Mouse (Mus musculus): ENCODE results near the gene Vwa3b. TPM values are rescaled to one million over a fixed set of nuclear protein-coding genes. Genes with fewer than 3 reads are reported as not detected.

The Vwa3b gene
- polyA plus RNA-seq, 1 experiment from 2014 or later: not detected

DNA sequence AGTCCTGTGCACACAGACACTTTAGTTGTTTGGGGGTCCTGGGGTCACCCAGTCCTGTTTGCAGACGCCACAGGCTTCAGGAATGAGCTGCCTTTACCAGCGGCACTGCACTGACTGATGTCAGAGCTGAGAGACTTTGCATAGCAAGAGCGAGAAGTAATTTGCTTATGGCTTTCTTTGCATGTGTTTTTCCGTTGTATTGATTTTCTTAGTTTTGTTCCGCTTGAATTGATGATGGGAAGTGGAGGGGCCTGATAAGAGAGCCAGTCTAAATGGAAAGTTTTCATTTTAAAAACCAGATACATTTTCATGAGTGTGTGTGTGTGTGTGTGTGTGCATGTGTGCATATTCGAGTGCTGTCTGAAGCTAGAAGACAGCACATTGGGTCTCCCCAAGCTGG lies 87.4 kb downstream of the Vwa3b start:
- 78% methylated on average over 6 of the region's 6 CpGs for WGBS
- H3K4me3 ChIP-seq (ENCODE audit: low read depth, low read length): no peak overlapping the region
- H3K27ac ChIP-seq (ENCODE audit: low read depth, low read length): no peak overlapping the region
- no peak for DNase-seq (ENCODE audit: low spot score)
- no peaks in the 10 kb centered on the region for H3K9me3 ChIP-seq (ENCODE audit: control insufficient read depth, low read length)
- H3K36me3 ChIP-seq (ENCODE audit: control insufficient read depth, insufficient read depth, low read length): no peaks in the 10 kb centered on the region
- no peaks in the 10 kb centered on the region for H3K4me1 ChIP-seq (replicated peaks; ENCODE audit: control insufficient read depth, insufficient read depth, low read length)
- no peaks in the 10 kb centered on the region for H3K27me3 ChIP-seq (replicated peaks; ENCODE audit: control insufficient read depth, insufficient read depth, low read length)
- H3K9ac ChIP-seq (ENCODE audit: low read depth, low read length): no peak overlapping the region
- H3K4me2 ChIP-seq: no peak overlapping the region
- ATAC-seq (replicated peaks; ENCODE audit: low FRiP score): no peak

DNA sequence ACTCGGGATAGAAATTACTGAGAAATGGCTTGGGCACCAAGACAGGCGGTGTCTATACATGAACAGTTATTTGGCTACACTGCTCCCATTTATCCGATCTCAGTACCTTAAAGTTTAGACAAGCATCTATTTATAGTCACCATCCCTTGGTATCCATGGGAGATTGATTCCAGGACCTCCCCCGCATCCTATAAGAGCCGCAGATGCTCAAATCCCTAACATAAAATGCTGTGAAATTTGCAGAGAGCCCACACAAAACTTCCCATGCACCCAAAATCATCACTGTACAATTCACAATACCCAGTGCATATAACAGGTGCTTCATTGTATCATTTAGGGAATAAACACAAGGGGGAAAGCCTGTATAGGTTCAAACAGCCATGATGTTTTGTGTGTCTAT lies 89.5 kb downstream of the Vwa3b start:
- 88% methylated on average over 5 of the region's 5 CpGs for WGBS
- H3K36me3 ChIP-seq (ENCODE audit: control insufficient read depth, insufficient read depth, low read length): no peaks in the 10 kb centered on the region
- H3K9me3 ChIP-seq (ENCODE audit: control insufficient read depth, low read length): no peaks in the 10 kb centered on the region
- H3K4me1 ChIP-seq (replicated peaks; ENCODE audit: control insufficient read depth, insufficient read depth, low read length): no peaks in the 10 kb centered on the region
- DNase-seq (ENCODE audit: low spot score) (no peak), ATAC-seq (replicated peaks; ENCODE audit: low FRiP score) (no peak)
- H3K4me2 ChIP-seq: no peak overlapping the region
- no peak overlapping the region for H3K4me3 ChIP-seq (ENCODE audit: low read depth, low read length)
- H3K27ac ChIP-seq (ENCODE audit: low read depth, low read length): no peak overlapping the region
- H3K27me3 ChIP-seq (replicated peaks; ENCODE audit: control insufficient read depth, insufficient read depth, low read length): no peaks in the 10 kb centered on the region
- no peak overlapping the region for H3K9ac ChIP-seq (ENCODE audit: low read depth, low read length)

DNA sequence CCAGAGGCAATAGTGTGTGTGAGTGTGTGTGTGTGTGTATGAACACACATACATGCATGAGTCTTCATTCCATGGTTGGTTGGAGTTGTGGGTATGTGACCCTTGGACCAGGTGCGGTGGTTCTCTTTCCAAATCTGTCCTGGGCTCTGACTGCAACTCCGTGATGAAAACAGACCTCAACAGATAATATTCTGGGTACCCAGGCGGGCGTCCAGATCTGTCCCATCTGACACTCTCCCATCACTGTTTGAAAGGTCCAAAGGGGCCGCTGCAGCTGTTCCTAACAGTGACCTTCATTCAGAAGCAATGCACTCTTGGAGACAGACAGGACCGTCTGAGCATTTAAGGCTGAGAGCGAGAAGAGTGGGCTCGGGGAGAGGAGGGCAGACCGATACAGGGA lies 90.2 kb downstream of the Vwa3b start:
- H3K27ac ChIP-seq (ENCODE audit: low read depth, low read length): no peak overlapping the region

GRCm38 (mm10) chr1:37117964-37118363 lies 91.6 kb downstream of the Vwa3b start:
- DNase-seq (ENCODE audit: low spot score) (no peak), ATAC-seq (replicated peaks; ENCODE audit: low FRiP score) (no peak)
- Histone ChIP-seq H3K27ac (ENCODE audit: low read depth, low read length) (no peak overlapping the region), H3K36me3 (ENCODE audit: control insufficient read depth, insufficient read depth, low read length) (no peaks in the 10 kb centered on the region), H3K9me3 (ENCODE audit: control insufficient read depth, low read length) (no peaks in the 10 kb centered on the region), H3K4me2 (no peak overlapping the region), H3K4me3 (ENCODE audit: low read depth, low read length) (no peak overlapping the region), H3K4me1 (replicated peaks; ENCODE audit: control insufficient read depth, insufficient read depth, low read length) (no peaks in the 10 kb centered on the region), H3K9ac (ENCODE audit: low read depth, low read length) (no peak overlapping the region), H3K27me3 (replicated peaks; ENCODE audit: control insufficient read depth, insufficient read depth, low read length) (no peaks in the 10 kb centered on the region)
- 76% methylated on average over 5 of the region's 5 CpGs for WGBS

More for the DNA sequence above, 90.2 kb downstream of the Vwa3b start:
- no peak overlapping the region for H3K9ac ChIP-seq (ENCODE audit: low read depth, low read length)
- no peak overlapping the region for H3K4me2 ChIP-seq
- no peak for DNase-seq (ENCODE audit: low spot score)
- H3K4me3 ChIP-seq (ENCODE audit: low read depth, low read length): no peak overlapping the region
- H3K36me3 ChIP-seq (ENCODE audit: control insufficient read depth, insufficient read depth, low read length): no peaks in the 10 kb centered on the region
- WGBS: 80% methylated on average over 9 of the region's 9 CpGs
- no peaks in the 10 kb centered on the region for H3K9me3 ChIP-seq (ENCODE audit: control insufficient read depth, low read length)
- no peaks in the 10 kb centered on the region for H3K4me1 ChIP-seq (replicated peaks; ENCODE audit: control insufficient read depth, insufficient read depth, low read length)
- H3K27me3 ChIP-seq (replicated peaks; ENCODE audit: control insufficient read depth, insufficient read depth, low read length): no peaks in the 10 kb centered on the region
- no peak for ATAC-seq (replicated peaks; ENCODE audit: low FRiP score)

DNA sequence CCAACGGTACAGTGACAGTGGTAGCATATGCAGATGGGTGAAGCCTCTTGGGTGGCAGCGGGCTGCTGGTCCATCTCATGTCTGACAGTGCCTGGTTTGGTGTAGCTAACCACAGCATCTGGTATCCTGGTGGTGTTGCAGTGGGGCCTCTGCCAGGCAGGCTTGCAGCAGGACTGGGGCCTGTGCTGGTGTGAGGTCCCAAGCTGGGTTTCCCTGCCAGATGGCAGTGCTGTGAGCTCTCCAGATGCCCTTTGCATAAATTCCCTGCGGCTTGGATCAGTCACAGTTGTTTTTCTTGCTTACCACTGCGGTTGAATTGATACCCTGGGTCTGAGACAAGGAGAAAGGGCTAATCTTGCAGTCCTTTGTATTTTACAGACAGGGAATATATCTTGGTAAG lies 95.9 kb downstream of the Vwa3b start:
- H3K4me1 ChIP-seq (replicated peaks; ENCODE audit: control insufficient read depth, insufficient read depth, low read length): no peaks in the 10 kb centered on the region
- H3K27me3 ChIP-seq (replicated peaks; ENCODE audit: control insufficient read depth, insufficient read depth, low read length): no peaks in the 10 kb centered on the region
- H3K27ac ChIP-seq (ENCODE audit: low read depth, low read length): no peak overlapping the region
- H3K4me3 ChIP-seq (ENCODE audit: low read depth, low read length): no peak overlapping the region
- no peak overlapping the region for H3K4me2 ChIP-seq
- no peaks in the 10 kb centered on the region for H3K9me3 ChIP-seq (ENCODE audit: control insufficient read depth, low read length)
- no peak overlapping the region for H3K9ac ChIP-seq (ENCODE audit: low read depth, low read length)
- no peaks in the 10 kb centered on the region for H3K36me3 ChIP-seq (ENCODE audit: control insufficient read depth, insufficient read depth, low read length)
- WGBS: 57% methylated on average over 4 of the region's 4 CpGs
- ATAC-seq (replicated peaks; ENCODE audit: low FRiP score) (no peak), DNase-seq (ENCODE audit: low spot score) (no peak)

GRCm38 (mm10) chr1:37122798-37123197 lies 96.4 kb downstream of the Vwa3b start:
- H3K27ac ChIP-seq (ENCODE audit: low read depth, low read length): no peak overlapping the region
- H3K9me3 ChIP-seq (ENCODE audit: control insufficient read depth, low read length): no peaks in the 10 kb centered on the region
- 75% methylated on average over 3 of the region's 3 CpGs for WGBS
- no peaks in the 10 kb centered on the region for H3K4me1 ChIP-seq (replicated peaks; ENCODE audit: control insufficient read depth, insufficient read depth, low read length)
- no peak overlapping the region for H3K9ac ChIP-seq (ENCODE audit: low read depth, low read length)
- H3K36me3 ChIP-seq (ENCODE audit: control insufficient read depth, insufficient read depth, low read length): no peaks in the 10 kb centered on the region
- no peaks in the 10 kb centered on the region for H3K27me3 ChIP-seq (replicated peaks; ENCODE audit: control insufficient read depth, insufficient read depth, low read length)
- H3K4me3 ChIP-seq (ENCODE audit: low read depth, low read length): no peak overlapping the region
- ATAC-seq (replicated peaks; ENCODE audit: low FRiP score) (no peak), DNase-seq (ENCODE audit: low spot score) (no peak)
- no peak overlapping the region for H3K4me2 ChIP-seq

DNA sequence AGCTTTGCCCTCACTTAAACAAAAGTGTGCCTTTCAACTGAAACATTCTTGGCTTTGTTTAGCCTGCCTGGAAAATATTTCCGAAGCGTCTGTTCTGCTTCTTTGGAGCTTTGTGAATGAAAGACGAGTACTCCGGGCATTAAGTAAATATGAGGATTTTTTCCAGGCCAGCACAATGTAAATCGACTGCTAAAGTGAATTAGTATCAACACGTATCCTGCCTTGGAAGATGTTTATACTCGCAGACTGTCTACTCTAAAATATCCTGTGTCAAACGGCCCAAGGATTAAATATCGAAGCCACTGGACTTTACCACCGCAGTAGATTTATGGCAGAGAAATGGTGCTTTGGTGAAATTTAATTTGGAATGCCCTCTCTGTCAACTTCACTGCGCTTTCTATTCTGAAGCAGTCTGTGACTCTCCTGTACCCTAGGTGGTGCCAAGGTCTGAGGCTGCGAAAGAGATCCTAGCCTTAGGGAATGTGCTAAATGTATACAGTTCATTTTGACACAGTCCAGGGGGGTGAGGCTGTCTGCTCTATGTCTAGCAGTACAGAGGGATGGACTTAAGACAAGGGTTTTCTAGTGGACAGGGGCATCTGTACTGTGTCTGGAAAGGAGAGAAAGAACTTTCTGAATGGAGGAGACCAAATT lies 98.4 kb downstream of the Vwa3b start:
- DNase-seq (ENCODE audit: low spot score) (no peak), ATAC-seq (replicated peaks; ENCODE audit: low FRiP score) (no peak)
- H3K4me3 ChIP-seq (ENCODE audit: low read depth, low read length): no peak overlapping the region
- H3K36me3 ChIP-seq (ENCODE audit: control insufficient read depth, insufficient read depth, low read length): no peaks in the 10 kb centered on the region
- H3K9ac ChIP-seq (ENCODE audit: low read depth, low read length): no peak overlapping the region
- 72% methylated on average over 12 of the region's 12 CpGs for WGBS
- H3K27me3 ChIP-seq (replicated peaks; ENCODE audit: control insufficient read depth, insufficient read depth, low read length): no peaks in the 10 kb centered on the region
- no peak overlapping the region for H3K27ac ChIP-seq (ENCODE audit: low read depth, low read length)
- no peaks in the 10 kb centered on the region for H3K4me1 ChIP-seq (replicated peaks; ENCODE audit: control insufficient read depth, insufficient read depth, low read length)
- H3K4me2 ChIP-seq: no peak overlapping the region
- H3K9me3 ChIP-seq (ENCODE audit: control insufficient read depth, low read length): no peaks in the 10 kb centered on the region

GRCm38 (mm10) chr1:37130012-37130570 lies 103.7 kb downstream of the Vwa3b start:
- 70% methylated on average over 7 of the region's 8 CpGs for WGBS
- DNase-seq (ENCODE audit: low spot score): no peak
- Histone ChIP-seq H3K4me2 (no peak overlapping the region), H3K27me3 (replicated peaks; ENCODE audit: control insufficient read depth, insufficient read depth, low read length) (no peaks in the 10 kb centered on the region), H3K4me1 (replicated peaks; ENCODE audit: control insufficient read depth, insufficient read depth, low read length) (no peaks in the 10 kb centered on the region), H3K4me3 (ENCODE audit: low read depth, low read length) (no peak overlapping the region), H3K27ac (ENCODE audit: low read depth, low read length) (no peak overlapping the region), H3K9ac (ENCODE audit: low read depth, low read length) (no peak overlapping the region), H3K36me3 (ENCODE audit: control insufficient read depth, insufficient read depth, low read length) (no peaks in the 10 kb centered on the region), H3K9me3 (ENCODE audit: control insufficient read depth, low read length) (no peaks in the 10 kb centered on the region)
- ATAC-seq (replicated peaks; ENCODE audit: low FRiP score): no peak

- H3K4me2 ChIP-seq: no peak overlapping the region
- ATAC-seq (replicated peaks; ENCODE audit: low FRiP score): no peak
- no peaks in the 10 kb centered on the region for H3K27me3 ChIP-seq (replicated peaks; ENCODE audit: control insufficient read depth, insufficient read depth, low read length)
- no peak overlapping the region for H3K4me3 ChIP-seq (ENCODE audit: low read depth, low read length)
- no peak overlapping the region for H3K27ac ChIP-seq (ENCODE audit: low read depth, low read length)
- H3K4me1 ChIP-seq (replicated peaks; ENCODE audit: control insufficient read depth, insufficient read depth, low read length): no peaks in the 10 kb centered on the region
- H3K9me3 ChIP-seq (ENCODE audit: control insufficient read depth, low read length): no peaks in the 10 kb centered on the region
- no peak for DNase-seq (ENCODE audit: low spot score)
- no peaks in the 10 kb centered on the region for H3K36me3 ChIP-seq (ENCODE audit: control insufficient read depth, insufficient read depth, low read length)
- no peak overlapping the region for H3K9ac ChIP-seq (ENCODE audit: low read depth, low read length)
These were observed 104.8 kb downstream of the Vwa3b start for GRCm38 (mm10) chr1:37131146-37131545.
